Mouse (Mus musculus) embryonic stem cell, embryonic (primary cell): Measurements from ENCODE around the gene Kyat1.

Source experiments
- CTCF ChIA-PET, 4 experiments: fragments of 300-600 bp in 2 of 4; fragments of 350-600 bp in 2 of 4; sonication (Branson Sonifier 250); formaldehyde crosslinking; loops; one replicate each; lab custom pipeline; 2022; ENCODE audit warnings: inconsistent platforms in 2 of 4; lab: Charles Lee
- POLR2A ChIA-PET, 4 experiments: fragments of 300-600 bp in 2 of 4; fragments of 350-600 bp in 2 of 4; sonication (Branson Sonifier 250); formaldehyde crosslinking; loops; one replicate each; lab custom pipeline; 2022; ENCODE audit warnings: antibody characterized with exemption in 4 of 4, inconsistent platforms in 1 of 4; lab: Charles Lee

The Kyat1 gene

DNA sequence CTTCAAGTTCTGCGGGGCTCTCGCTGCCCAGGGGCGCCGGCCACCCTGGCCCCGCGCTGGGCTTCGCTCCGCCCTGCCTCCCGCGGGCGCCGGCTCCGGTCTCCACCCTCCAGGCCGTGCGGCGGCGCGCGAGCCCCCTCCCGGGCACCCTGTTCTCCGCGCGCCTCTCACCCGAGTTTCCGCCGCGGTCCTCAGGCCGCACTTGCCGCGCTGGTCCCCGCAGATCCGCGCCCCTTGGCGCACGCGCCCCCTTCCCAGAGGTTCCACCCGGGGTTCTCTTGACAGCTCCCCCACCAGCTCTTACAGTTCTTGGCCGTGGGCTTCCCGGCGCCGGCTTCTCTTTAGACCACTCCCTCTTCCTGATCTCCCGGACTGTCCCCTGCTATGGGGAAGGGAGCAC is 32.2 kb upstream of the Kyat1 start:
- CTCF ChIA-PET, result interaction anchor here in 2 of 4 experiments (0.8 to 2.2 kb wide), 7 partner anchors 16 to 76 kb away, joined by 3 to 5 read pairs (median 4); partner anchors contain the start of gene Spout1 (in 1 of the 2)
- POLR2A ChIA-PET, result interaction anchor here (0.6 to 8.2 kb wide), 40 partner anchors 13 to 682 kb away, joined by 3 to 66 read pairs (median 4); partner anchors contain the start of genes Phyhd1 (in 3 of the 4), Kyat1 (in 2 of the 4), Dolk (in 1 of the 4) and Dolpp1 (in 1 of the 4)

DNA sequence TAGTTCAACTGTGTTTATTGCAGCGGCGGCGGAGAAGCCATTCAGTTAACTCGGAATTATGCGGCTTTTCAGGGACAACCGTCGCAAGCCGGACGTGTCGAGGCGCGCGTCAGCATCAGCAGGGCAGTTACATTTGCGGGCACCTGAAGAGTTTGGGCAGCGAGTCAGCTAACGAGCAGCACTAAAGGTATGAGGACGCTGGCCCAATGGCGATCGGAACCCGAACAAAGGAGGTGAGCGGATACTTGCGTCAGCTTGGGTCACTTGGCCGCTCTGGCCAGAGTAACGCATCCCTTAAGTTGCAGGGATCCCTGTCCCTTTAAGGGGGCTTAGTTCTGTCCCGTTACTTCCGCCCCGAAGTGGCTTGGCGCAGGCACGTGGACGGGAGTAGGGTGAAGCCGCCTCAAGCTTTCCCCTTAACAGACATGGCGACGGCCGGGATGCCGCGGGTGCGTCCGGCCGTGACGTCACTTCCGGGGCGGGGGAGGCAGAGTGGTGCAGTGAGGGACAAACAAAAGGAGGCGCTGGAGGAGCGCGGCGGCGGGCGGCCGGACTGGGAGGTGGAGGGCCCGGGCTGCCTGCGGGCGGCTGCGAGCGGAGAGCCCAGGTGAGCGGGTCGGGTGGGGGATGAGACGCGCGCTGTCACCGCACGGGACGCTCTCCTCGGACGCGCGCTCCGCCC is 31.7 kb upstream of the Kyat1 start, which contains the start of gene Lrrc8a:
Gene Lrrc8a, plus strand, starts transcription at position 517 of the 682 bp plus-strand sequence.
- CTCF ChIA-PET, result interaction anchor here in 3 of 4 experiments (0.6 to 2.2 kb wide), 7 partner anchors 16 to 76 kb away, joined by 3 to 5 read pairs (median 4); partner anchors contain the start of gene Spout1 (in 1 of the 3)
- POLR2A ChIA-PET, result interaction anchor here (0.6 to 8.2 kb wide), 48 partner anchors 14 to 1055 kb away, joined by 3 to 66 read pairs (median 4); partner anchors contain the start of genes Kyat1 (in 2 of the 4), Phyhd1 (in 2 of the 4), Dolk (in 1 of the 4) and Dolpp1 (in 1 of the 4)

DNA sequence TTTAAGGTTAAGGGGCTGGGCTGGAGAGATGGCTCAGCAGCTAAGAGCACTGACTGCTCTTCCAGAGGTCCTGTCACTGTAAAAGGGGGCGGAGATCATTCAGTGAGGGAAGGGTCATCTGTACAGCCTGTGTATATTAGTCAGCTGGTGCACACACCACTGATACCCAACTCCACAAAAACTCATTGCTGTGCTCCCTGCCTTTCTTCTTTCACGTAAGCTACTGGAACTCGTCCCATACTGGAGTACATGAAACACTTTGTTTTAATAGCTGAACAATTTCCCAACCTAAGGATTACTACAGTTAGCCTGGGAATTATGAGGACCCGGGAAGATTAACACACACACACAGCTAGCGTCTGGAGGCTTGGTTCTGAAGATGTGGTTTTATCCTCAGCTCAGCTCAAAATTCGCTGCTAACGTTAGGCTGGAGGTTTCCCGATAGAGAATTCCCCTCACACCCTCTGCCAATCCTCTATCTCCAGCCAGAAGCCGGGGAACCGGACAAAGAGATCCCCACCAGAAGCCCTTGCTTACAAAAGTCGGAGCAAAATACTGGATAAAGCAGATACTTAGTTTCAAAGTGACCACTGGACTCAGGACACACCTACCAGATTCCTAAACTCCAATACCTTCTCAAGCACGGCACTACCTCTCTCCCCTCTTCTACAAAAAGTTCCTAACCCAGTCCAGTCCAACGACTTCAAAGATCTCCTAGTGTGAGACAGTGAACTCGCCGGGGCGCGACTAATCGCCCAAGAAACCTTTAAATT is 31.0 kb upstream of the Kyat1 start:
- ChIA-PET CTCF (interaction anchor here in 3 of 4 experiments (0.6 to 2.2 kb wide), 6 partner anchors 17 to 75 kb away, joined by 3 to 5 read pairs (median 4); partner anchors contain the start of gene Spout1 (in 1 of the 3)), POLR2A (interaction anchor here (0.6 to 8.2 kb wide), 49 partner anchors 10 to 571 kb away, joined by 3 to 66 read pairs (median 4); partner anchors contain the start of genes Endog (in 2 of the 4), Kyat1 (in 2 of the 4), Phyhd1 (in 2 of the 4) and Spout1 (in 2 of the 4))

DNA sequence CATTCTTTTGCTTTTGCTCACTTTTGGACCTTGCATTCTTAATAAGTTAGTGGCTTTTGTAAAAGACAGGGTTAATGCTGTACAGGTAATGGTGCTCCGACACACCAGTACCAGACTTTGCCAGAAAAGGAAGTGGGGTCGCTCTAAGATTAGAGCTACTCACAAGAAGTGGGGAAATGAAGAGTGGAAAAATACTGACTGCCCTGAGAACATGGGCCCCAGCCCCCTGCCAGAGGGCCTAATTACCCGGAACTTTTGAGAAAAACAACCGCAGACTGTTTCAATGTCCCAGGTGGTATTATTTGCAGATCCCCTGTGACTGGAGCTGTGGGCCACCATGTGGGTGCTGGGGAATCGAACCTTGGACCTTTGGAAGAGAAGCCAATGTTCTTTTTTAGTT is 29.9 kb upstream of the Kyat1 start:
- POLR2A ChIA-PET, result interaction anchor here in 2 of 4 experiments (0.9 to 8.2 kb wide), 10 partner anchors 9 to 75 kb away, joined by 3 to 66 read pairs (median 7); partner anchors contain the start of genes Kyat1 (in 2 of the 2), Endog (in 1 of the 2) and Phyhd1 (in 1 of the 2)
- CTCF ChIA-PET, result no interaction called here

DNA sequence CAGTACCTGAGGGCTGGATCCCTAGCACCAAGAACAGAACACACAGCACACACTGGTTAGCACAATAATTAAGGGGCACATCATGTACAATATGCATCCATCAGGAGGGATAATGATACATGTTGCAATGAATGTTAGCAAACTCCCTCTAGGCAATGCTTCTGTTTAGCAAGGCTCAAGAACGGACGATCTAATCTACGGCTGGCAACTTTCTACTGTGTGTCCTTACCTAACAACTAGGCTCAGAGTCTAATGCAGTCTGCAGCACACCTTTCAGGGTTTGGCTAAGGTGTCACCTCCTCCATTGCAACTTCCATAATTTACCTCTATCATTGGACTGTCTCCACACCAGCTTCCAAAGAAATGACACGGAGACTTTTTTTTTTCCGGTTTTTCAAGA is 10.6 kb upstream of the Kyat1 start:
- POLR2A ChIA-PET, result interaction anchor here in 2 of 4 experiments (0.7 to 1.7 kb wide), 4 partner anchors 8 to 21 kb away, joined by 3 read pairs; partner anchors contain the start of gene Lrrc8a (in 1 of the 2)
- CTCF ChIA-PET, result no interaction called here

DNA sequence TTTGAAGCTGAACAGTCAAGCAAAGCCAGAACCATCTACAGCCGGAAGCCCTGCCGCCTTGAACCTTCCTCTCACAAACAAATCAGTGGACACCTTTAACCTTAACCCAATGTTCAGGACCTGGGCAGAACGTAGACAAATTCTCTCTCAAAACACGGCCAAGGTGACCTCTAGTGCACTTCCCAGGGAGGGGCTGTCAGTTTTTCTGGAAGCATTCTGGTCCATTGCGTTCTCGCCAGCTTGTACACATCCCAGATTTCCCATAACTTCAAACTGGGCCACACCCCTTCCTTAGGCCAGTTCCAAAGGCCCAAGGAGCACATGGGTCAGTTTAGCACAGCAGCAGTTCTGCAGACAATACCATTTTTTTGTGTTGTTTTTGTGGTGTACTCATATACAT is 9.8 kb upstream of the Kyat1 start:
- ChIA-PET CTCF (no interaction called here), POLR2A (interaction anchor here in 2 of 4 experiments (1.4 to 1.8 kb wide), 4 partner anchors 10 to 21 kb away, joined by 3 to 5 read pairs (median 4); partner anchors contain the start of gene Kyat1 (in 1 of the 2))

DNA sequence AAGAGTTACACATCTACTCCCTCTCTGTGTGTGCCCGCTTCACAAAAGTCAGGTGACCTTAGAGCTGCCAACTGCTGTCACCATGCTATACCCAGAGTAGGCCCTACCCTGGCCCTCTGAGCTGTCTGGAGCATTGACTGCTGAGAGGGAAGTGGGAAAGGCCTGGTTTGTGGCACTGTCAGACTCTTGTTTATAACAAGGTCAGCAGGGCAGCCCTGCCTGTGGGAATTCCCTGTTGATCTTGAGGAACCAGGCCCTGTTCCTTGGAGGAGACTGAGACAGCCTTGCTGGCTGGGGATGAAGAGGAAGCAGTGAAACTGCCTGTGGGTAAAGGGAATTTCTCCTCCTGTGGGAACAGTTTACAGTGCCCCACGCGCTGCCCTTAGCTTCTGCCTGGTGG is 9.1 kb upstream of the Kyat1 start:
- ChIA-PET POLR2A (interaction anchor here in 3 of 4 experiments (0.6 to 1.8 kb wide), 7 partner anchors 9 to 48 kb away, joined by 3 to 6 read pairs (median 4); partner anchors contain the start of genes Kyat1 (in 1 of the 3), Lrrc8a (in 1 of the 3) and Spout1 (in 1 of the 3)), CTCF (interaction anchor here in 1 of 4 experiments (0.5 kb wide), 1 partner anchor 323 kb away, joined by 5 read pairs; no protein-coding TSS in a partner anchor)

DNA sequence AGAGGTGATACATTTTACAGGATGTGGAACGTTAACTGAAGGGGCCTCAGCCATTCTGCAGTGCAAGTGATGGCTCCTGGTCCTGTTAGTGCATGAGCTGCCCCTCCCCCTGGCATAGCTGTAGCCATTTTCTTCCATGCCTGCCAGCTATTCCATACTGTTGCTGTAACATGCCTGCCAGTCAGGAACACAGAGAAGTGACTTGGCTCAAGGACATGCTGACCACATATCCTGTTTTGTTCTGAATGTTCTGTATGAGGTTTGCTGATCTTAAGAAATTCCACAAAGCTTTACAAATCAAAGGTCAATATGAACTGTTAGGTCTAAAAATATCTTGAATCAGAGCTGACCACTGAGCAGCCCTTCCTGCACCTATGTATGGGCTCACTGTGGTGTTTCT is 7.3 kb upstream of the Kyat1 start:
- ChIA-PET CTCF (interaction anchor here in 2 of 4 experiments (1.1 to 1.6 kb wide), 3 partner anchors 10 to 223 kb away, joined by 3 to 5 read pairs (median 4); no protein-coding TSS in a partner anchor), POLR2A (interaction anchor here in 2 of 4 experiments (0.7 to 3.0 kb wide), 15 partner anchors 9 to 89 kb away, joined by 3 to 11 read pairs (median 4); partner anchors contain the start of genes Endog (in 1 of the 2), Lrrc8a (in 1 of the 2) and Spout1 (in 1 of the 2))

DNA sequence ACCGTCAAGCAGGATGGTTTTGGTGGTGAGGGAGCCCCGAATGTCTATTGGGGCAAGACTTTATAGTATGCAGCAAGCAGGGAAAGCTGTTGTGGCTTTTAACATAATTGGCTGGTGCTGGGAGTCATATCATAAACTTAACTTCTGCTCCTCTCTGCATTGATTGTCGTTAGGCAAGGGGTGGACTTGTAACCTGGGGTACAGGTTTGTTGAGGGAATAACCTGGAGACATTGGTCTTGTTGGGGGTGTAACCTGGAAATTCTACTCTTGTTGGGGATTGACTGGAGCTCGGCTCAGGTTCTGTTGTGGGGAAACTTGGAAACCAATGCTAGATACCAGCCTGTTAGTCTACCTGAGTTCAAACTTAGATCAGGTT is 6.5 kb upstream of the Kyat1 start:
- ChIA-PET POLR2A (interaction anchor here in 3 of 4 experiments (0.6 to 3.4 kb wide), 20 partner anchors 9 to 474 kb away, joined by 3 to 11 read pairs (median 4); partner anchors contain the start of genes Endog (in 2 of the 3), Lrrc8a (in 1 of the 3) and Spout1 (in 1 of the 3)), CTCF (interaction anchor here in 1 of 4 experiments (1.1 to 1.6 kb wide), 2 partner anchors 9 to 29 kb away, joined by 3 to 5 read pairs; no protein-coding TSS in a partner anchor)

DNA sequence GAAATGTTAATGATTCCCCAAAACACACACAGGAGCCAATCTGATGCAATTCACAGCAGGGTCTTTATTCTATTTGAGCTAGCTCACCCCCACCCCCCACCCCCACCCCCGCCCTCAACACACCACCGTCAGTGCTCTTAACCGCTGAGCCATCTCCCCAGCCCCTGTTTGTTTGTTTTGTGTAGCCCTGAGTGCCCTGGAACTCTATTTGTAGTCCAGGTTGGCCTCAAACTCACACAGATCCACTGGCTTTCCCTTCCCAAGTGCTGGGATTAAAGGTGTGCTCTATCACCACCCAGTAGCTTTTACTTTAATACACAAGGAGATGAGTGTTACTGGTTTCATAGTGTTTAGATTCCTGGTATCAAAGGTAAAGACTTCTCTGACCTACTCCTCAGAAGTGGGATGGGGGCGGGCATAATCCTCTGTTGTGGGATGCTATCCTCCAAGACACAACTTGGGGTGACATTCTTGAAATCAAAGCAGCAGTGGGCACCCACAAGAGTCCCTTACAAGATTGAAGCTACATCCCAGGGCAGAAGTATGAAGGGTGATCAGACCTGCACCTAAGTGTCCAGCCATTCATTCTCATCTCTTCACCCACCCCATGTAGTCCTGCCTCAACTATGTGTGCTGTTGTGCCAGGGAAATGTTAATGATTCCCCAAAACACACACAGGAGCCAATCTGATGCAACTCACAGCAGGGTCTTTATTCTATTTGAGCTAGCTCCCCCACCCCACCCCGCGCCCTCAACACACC is 5.9 kb upstream of the Kyat1 start:
- ChIA-PET CTCF (interaction anchor here in 1 of 4 experiments (1.1 kb wide), 1 partner anchor 28 kb away, joined by 3 read pairs; no protein-coding TSS in a partner anchor), POLR2A (interaction anchor here in 3 of 4 experiments (0.6 to 3.4 kb wide), 18 partner anchors 8 to 474 kb away, joined by 3 to 11 read pairs (median 4); partner anchors contain the start of genes Endog (in 2 of the 3) and Spout1 (in 1 of the 3))

DNA sequence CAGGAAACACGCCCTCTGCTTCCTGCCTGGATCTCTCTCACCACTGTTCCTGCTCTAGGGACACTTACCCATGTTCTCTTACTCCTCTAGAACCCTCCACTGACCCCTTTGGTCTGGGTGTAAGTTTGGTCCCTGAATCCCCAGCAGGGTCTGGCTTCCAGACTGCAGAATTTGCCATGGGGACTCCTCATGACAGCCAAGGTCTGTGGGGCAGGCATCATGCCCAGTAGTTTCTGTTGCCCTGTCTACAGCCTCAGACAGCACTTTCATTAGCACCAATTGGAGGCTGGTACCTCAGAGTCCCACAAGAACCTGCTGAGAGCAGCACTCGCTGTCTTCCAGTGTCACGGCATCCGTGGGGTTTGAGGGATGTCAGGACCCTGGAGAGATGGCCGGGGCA is 2.2 kb upstream of the Kyat1 start:
- CTCF ChIA-PET, result no interaction called here
- POLR2A ChIA-PET, result interaction anchor here in 2 of 4 experiments (1.2 to 1.4 kb wide), 2 partner anchors 30 to 37 kb away, joined by 4 read pairs; partner anchors contain the start of genes Endog (in 1 of the 2) and Lrrc8a (in 1 of the 2)

DNA sequence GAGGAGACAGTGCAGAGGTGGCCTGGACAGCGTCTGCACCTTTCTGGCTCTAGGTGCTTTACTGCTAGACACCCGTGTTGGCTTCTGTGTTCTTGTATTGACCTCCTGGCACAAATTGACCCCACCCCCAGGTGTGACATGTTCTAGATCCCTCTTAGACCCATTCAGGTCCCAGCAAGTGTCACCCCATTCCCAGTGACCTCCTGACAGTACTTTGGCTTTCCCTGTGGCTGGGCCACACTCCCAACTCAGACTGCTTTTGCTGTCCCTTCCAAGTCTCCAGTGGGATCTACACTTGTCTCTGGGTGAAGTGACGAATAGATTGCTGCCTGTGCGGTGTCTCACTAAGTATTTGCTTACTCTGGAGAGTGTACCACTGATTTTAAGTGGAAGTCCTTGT is 1.8 kb upstream of the Kyat1 start:
- CTCF ChIA-PET, result no interaction called here

DNA sequence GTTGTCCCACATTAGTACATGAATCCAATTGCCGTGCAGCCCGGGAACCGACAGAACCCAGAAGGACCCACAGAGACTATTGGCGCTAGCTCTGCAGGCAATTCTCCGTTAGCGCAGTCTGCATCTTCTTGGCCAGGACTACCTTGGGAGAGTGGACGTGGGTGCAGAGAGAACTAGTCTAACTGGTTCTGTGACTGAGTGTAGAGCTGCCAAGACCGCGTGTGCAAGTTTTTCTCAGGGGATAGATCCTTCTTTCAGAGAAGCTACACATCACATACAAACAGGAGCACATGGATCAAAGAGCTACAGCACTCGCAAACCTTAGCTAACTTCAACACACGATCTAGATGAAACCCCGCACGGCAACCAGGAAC is 405 bp downstream of the Kyat1 start:
- ChIA-PET POLR2A (interaction anchor here (0.6 to 4.6 kb wide), 58 partner anchors 8 to 1603 kb away, joined by 3 to 33 read pairs (median 4); partner anchors contain the start of genes Endog (in 3 of the 4), Spout1 (in 3 of the 4), Lrrc8a (in 2 of the 4) and Phyhd1 (in 2 of the 4)), CTCF (interaction anchor here in 3 of 4 experiments (0.5 to 1.6 kb wide), 10 partner anchors 13 to 748 kb away, joined by 3 to 30 read pairs (median 4); partner anchors contain the start of genes Spout1 (in 2 of the 3), Cercam (in 1 of the 3), Endog (in 1 of the 3) and Tor1b (in 1 of the 3))

More for the DNA sequence above, 1.8 kb upstream of the Kyat1 start:
- POLR2A ChIA-PET, result interaction anchor here in 1 of 4 experiments (0.6 to 2.3 kb wide), 2 partner anchors 20 to 296 kb away, joined by 3 to 6 read pairs; no protein-coding TSS in a partner anchor

DNA sequence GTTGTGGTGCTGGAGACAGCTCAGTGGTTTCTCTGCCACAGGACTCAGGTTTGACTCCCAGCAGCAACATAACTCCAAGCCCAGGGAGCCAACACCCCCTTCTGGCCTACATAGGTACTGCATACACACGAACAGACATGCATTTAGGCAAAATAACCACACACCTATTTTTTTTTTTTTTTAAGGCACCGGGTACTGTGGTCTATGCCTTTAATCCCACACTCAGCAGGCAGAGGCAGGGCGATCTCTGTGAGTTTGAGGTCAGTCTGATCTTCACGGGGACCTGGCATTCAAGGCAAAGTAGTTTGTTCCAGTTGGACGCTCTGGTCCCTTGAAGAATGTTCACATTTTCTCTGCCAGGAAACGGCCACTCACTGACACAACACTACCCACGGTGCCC is 2.2 kb downstream of the Kyat1 start:
- ChIA-PET CTCF (interaction anchor here (0.6 to 2.0 kb wide), 52 partner anchors 9 to 970 kb away, joined by 3 to 19 read pairs (median 4); partner anchors contain the start of genes Spout1 (in 4 of the 4), Endog (in 1 of the 4), Lrrc8a (in 1 of the 4) and Pkn3 (in 1 of the 4)), POLR2A (interaction anchor here in 3 of 4 experiments (0.6 to 4.6 kb wide), 32 partner anchors 9 to 212 kb away, joined by 3 to 33 read pairs (median 4); partner anchors contain the start of genes Spout1 (in 2 of the 3), Crat (in 1 of the 3), Dolpp1 (in 1 of the 3) and Endog (in 1 of the 3))

DNA sequence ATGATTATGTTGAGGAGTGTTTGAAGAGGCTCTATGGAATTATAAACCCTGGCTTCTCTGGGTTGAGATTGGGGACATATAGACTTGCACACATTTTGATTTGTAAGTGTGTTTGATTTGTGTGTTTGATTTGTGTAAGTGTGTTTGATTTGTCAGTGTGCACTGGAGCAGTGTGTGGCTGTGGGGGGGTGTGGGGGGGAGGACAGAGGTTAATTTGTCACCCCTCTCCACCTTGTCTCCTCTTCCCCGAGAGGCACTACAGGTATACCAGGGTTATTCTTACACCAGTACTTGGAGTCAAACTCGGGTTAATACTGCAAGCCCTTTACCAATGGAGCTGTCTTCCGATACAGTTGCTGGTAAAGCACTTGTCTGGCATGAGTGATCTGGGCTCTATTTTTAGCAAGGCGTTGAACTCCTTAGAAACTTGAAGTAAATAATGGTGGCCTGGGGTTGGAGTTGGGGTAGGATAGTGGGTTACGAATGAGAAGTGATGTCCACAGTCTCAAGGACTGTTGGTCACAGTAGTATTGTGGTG is 5.2 kb downstream of the Kyat1 start:
- ChIA-PET POLR2A (interaction anchor here in 3 of 4 experiments (0.6 to 2.4 kb wide), 5 partner anchors 22 to 572 kb away, joined by 3 to 8 read pairs (median 3); partner anchors contain the start of genes Spout1 (in 2 of the 3) and Endog (in 1 of the 3)), CTCF (interaction anchor here in 2 of 4 experiments (0.6 to 0.7 kb wide), 3 partner anchors 28 to 270 kb away, joined by 3 read pairs; no protein-coding TSS in a partner anchor)
